Mouse (Mus musculus) thymus, postnatal 0 days (tissue): ENCODE measurements around the gene Mast1. TPM values are rescaled to one million over a fixed set of nuclear protein-coding genes. Genes with fewer than 3 reads are reported as not detected.

Experiments used
- DNase-seq: peaks from one replicate; pipeline ENCODE4 v3.0.0-alpha.2; 2015; ENCODE audit warnings: low spot score
- polyA plus RNA-seq: library from polyadenylated mRNA; unstranded; fragments of >200 nt; fragmentation: Nextera tagmentation; extraction: Ambion mirVana; gene quantifications from 2 replicates; pipeline ENCODE4 v1.2.1, GENCODE M21; 2015

Gene Mast1
- 0.08 and 0.22 TPM in 2 replicates for polyA plus RNA-seq

GRCm38 (mm10) chr8:84936962-84937546 is at the start of gene Mast1:
Mast1 (minus strand) TSS chr8:84937359.
- DNase-seq: peak; percentile 46

GRCm38 (mm10) chr8:84986379-84986945 is 49.3 kb upstream of the Mast1 start:
- DNase-seq: no peak

- peak; percentile 90 for DNase-seq
These were observed 48.7 kb upstream of the Mast1 start for GRCm38 (mm10) chr8:84985684-84986378.

- DNase-seq: peak; percentile 34
These were observed 48.0 kb upstream of the Mast1 start for GRCm38 (mm10) chr8:84985049-84985683.

- no peak for DNase-seq
These were observed 47.3 kb upstream of the Mast1 start for GRCm38 (mm10) chr8:84984294-84985048.

GRCm38 (mm10) chr8:84982499-84983011 is 45.4 kb upstream of the Mast1 start:
- DNase-seq: no peak

GRCm38 (mm10) chr8:84981644-84982498 is 44.7 kb upstream of the Mast1 start:
- DNase-seq: no peak

GRCm38 (mm10) chr8:84980622-84981358 is 43.6 kb upstream of the Mast1 start:
- DNase-seq: no peak

- DNase-seq: peak; percentile 85
These were observed 42.7 kb upstream of the Mast1 start for GRCm38 (mm10) chr8:84979599-84980421.

- DNase-seq: peak; percentile 97
These were observed 41.2 kb upstream of the Mast1 start, which contains the start of gene Junb for GRCm38 (mm10) chr8:84978248-84978940. Junb (minus strand) TSS chr8:84978718.

- DNase-seq: peak; percentile 84
These were observed 40.5 kb upstream of the Mast1 start for GRCm38 (mm10) chr8:84977435-84978247.

GRCm38 (mm10) chr8:84976763-84977434 is 39.7 kb upstream of the Mast1 start:
- no peak for DNase-seq

GRCm38 (mm10) chr8:84976031-84976762 is 39.0 kb upstream of the Mast1 start:
- peak; percentile 91 for DNase-seq

GRCm38 (mm10) chr8:84975434-84975833 is 38.3 kb upstream of the Mast1 start:
- peak; percentile 84 for DNase-seq

GRCm38 (mm10) chr8:84974543-84975142 is 37.5 kb upstream of the Mast1 start:
- no peak for DNase-seq
